Mouse (Mus musculus) monocyte, adult 59 days (primary cell): ENCODE data around the gene Hmgcs2. TPM values are rescaled to one million over a fixed set of nuclear protein-coding genes. Genes with fewer than 3 reads are reported as not detected.

Experiments used
- total RNA-seq, 2 experiments: library from RNA; stranded (reverse); gene quantifications; one replicate each; pipeline ENCODE4 v1.2.4; 2023

Gene Hmgcs2
- total RNA-seq: under 1 TPM; 0.15 to 0.37 TPM

DNA sequence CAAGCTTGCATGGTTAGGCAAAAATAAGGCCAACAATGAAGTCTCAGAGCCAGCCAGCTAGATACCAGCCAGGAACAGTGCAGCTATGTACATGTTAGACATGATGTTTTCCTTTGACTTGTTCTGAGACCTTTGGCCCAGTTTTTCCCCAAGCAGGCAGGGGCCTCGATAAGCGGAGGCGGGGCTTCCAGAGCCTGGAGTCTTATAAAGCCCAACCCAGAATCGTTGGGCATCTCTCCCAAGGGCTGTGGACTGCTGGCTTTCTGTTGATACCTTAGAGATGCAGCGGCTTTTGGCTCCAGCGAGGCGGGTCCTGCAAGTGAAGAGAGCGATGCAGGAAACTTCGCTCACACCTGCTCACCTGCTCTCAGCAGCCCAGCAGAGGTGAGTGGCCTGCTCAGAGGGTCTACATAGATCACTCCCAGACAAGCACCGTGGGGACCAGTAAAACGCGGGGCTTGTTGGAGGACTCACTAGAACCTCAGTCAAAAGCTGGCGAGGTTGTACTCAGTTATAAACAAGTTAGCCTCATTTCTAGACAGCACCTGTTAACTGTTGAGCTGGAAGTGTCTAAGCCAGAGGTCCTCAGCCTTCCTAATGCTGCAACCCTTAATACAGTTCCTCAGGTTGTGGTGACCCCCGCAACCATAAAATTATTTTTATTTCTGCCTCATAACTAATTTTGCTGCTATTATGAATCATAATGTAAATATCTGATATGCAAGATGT lies at the start of gene Hmgcs2:
Gene Hmgcs2, plus strand, starts transcription at position 232 of the 729 bp plus-strand sequence.

DNA sequence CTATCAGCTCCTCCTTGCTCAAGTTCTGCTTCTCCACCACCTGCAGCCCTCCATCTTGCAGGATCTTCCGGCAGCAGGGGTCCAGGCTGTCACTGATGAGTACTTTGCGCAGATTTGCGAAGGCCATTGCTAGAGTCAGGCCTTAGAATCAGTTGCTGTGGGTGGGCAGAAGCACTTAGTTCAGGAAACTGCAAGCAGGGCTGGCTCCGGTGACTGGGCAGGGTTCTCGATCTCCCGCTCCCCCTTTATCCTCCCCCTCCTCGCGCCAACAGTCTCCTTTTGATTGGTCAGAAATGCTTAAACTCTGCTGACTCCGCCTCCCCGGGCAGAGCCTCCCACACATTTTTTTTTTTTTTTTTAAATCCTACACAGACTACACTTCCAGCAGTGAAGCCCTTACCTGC lies 59.5 kb downstream of the Hmgcs2 start, which contains the start of gene Phgdh:
Gene Phgdh, minus strand, starts transcription at position 285 of the 404 bp plus-strand sequence.

Other genes with a start within 250 kb of the Hmgcs2 start
- 1 to 10 TPM; 4.9 to 6.0 TPM for gene Adam30, start 119.8 kb upstream of the Hmgcs2 start, total RNA-seq
- not detected for gene Reg4, start 58.3 kb upstream of the Hmgcs2 start, total RNA-seq
- gene Phgdh, start 59.6 kb downstream of the Hmgcs2 start, total RNA-seq: 1 to 10 TPM; 2.6 to 2.7 TPM
- not detected for gene Zfp697, start 102.0 kb downstream of the Hmgcs2 start, total RNA-seq
- gene Gm4450, start 176.7 kb downstream of the Hmgcs2 start, total RNA-seq: not detected
- gene Hsd3b4, start 230.1 kb downstream of the Hmgcs2 start, total RNA-seq: not detected